8 mouse cellular contexts compared by ENCODE assay signal in the genomic region with DNA sequence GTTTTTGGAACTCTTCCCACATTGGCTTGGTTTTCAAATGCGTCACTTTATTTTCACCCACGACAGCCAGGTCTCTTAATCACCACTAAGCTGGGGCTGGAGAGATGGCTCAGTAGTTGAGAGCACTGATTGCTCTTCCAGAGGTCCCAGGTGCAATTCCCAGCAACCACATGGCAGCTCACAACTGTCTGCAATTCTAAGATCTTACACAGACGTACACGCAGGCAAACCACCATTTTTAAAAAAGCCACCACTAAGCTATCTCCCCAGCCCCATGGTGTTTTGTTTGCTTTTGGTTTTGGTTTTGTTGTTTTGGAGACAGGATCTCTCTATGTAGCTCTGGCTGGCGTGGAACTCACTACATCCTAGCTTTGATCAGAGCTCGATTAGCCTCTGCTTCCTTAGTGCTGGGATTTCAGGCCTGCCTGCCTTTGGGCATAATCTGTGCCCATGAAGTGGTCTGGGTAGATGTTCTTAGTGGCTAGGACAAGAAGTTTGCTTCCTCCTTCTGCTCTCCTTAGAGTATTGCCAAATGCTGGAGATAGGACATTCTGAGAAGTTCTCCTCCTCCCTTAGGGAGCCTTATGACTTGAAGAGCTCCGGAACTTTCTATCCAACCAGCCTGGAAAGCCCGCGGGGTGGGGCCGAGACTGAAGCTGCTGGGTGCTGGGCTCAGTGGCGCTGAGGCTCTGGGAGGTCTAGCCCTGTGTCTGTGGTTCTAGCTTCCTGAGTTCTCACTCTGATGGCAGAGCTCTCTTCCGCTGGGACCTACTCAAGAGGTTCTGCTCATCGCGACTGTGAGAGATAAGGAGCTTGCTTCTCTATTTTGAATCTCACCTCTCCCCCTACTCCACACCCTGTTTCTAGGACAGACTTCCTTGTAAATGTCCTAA. TPM values are rescaled to one million over a fixed set of nuclear protein-coding genes. Genes with fewer than 3 reads are reported as not detected.
DNase-seq lines count a peak whose midpoint lies in the region; ATAC-seq lines count a peak whose summit lies in the region.

No protein-coding gene starts in this region.

- no peaks in the 10 kb centered on the region for H3K9me3 ChIP-seq in liver, embryonic 11.5 days (ENCODE audit: control insufficient read depth, low read length)
- no peaks in the 10 kb centered on the region for H3K9me3 ChIP-seq in embryonic facial prominence, embryonic 10.5 days

- no peaks in the 10 kb centered on the region; the same call in 1 of the 2 replicates for H3K4me1 ChIP-seq in liver, embryonic 11.5 days (replicated peaks; ENCODE audit: control insufficient read depth, insufficient read depth, low read length)
- 0 out of 2 replicates have a peak, but pooled peaks cover 2% of the 10 kb centered on the region for H3K4me1 ChIP-seq in embryonic facial prominence, embryonic 10.5 days

- H3K27ac ChIP-seq in liver, embryonic 11.5 days (ENCODE audit: low read depth, low read length): no peak overlapping the region
- no peak overlapping the region for H3K27ac ChIP-seq in embryonic facial prominence, embryonic 10.5 days (replicated peaks)

- no peaks in the 10 kb centered on the region for H3K27me3 ChIP-seq in liver, embryonic 11.5 days (replicated peaks; ENCODE audit: control insufficient read depth, insufficient read depth, low read length)
- H3K27me3 ChIP-seq in embryonic facial prominence, embryonic 10.5 days (replicated peaks; ENCODE audit: low read depth, poor library complexity, severe bottlenecking): no peaks in the 10 kb centered on the region

- no peak overlapping the region for H3K9ac ChIP-seq in liver, embryonic 11.5 days (ENCODE audit: low read depth, low read length)

- WGBS in liver, embryonic 11.5 days: 46% methylated on average over 14 of the region's 14 CpGs
- WGBS in embryonic facial prominence, embryonic 10.5 days: 88% methylated on average over 14 of the region's 14 CpGs

- no peak overlapping the region for H3K4me3 ChIP-seq in liver, embryonic 11.5 days (ENCODE audit: low read depth, low read length)
- no peak overlapping the region for H3K4me3 ChIP-seq in embryonic facial prominence, embryonic 10.5 days

- DNase-seq in B cell, adult 2 months: peak; percentile 72 to 73
- DNase-seq in MEL-GATA-1-ER (ENCODE audit: extremely low read depth, low read depth): peak; percentile 96
- no peak for DNase-seq in liver, embryonic 11.5 days (ENCODE audit: low spot score)
- peak; percentile 75 to 76 for DNase-seq in natural killer cell, adult 2 months (ENCODE audit: low spot score in 2 of 2)
- DNase-seq in embryonic facial prominence, embryonic 10.5 days (ENCODE audit: low spot score): no peak
- no peak for DNase-seq in embryo, embryonic 10 days (ENCODE audit: low spot score)
- DNase-seq in layer of hippocampus, postnatal 25 days (ENCODE audit: extremely low spot score in 1 of 2, low spot score in 1 of 2): no peak
- DNase-seq in ovary, postnatal 14 days (ENCODE audit: low spot score): no peak

- peak overlapping the region; percentile 38 for H3K4me2 ChIP-seq in liver, embryonic 11.5 days

- H3K36me3 ChIP-seq in liver, embryonic 11.5 days (ENCODE audit: control insufficient read depth, insufficient read depth, low read length): no peaks in the 10 kb centered on the region
- no peaks in the 10 kb centered on the region for H3K36me3 ChIP-seq in embryonic facial prominence, embryonic 10.5 days (replicated peaks)

- peak; percentile 63 for ATAC-seq in liver, embryonic 11.5 days (replicated peaks; ENCODE audit: low FRiP score)

RNA-seq across cellular contexts. Expression of a gene that starts 6.0 kb away (rescaled TPM):
- 33.8 and 42.9 TPM in 2 replicates for polyA plus RNA-seq in liver, embryonic 11.5 days (2014; fragmentation: Nextera tagmentation; extraction: Ambion mirVana)
- 70.3 and 74.5 TPM in 2 replicates for polyA plus RNA-seq in embryonic facial prominence, embryonic 10.5 days (2016; fragmentation: Nextera tagmentation; extraction: Ambion mirVana)
- 10 to 100 TPM; 80.3 to 82.7 TPM for total RNA-seq in layer of hippocampus, postnatal 25 days (2021)

RNA-seq across cellular contexts. Expression of a gene that starts 10.2 kb away (rescaled TPM):
- polyA plus RNA-seq in liver, embryonic 11.5 days (2014; fragmentation: Nextera tagmentation; extraction: Ambion mirVana): 485 and 514 TPM in 2 replicates
- 557 and 577 TPM in 2 replicates for polyA plus RNA-seq in embryonic facial prominence, embryonic 10.5 days (2016; fragmentation: Nextera tagmentation; extraction: Ambion mirVana)
- 100 to 1,000 TPM; 275 to 354 TPM for total RNA-seq in layer of hippocampus, postnatal 25 days (2021)

RNA-seq across cellular contexts. Expression of a gene that starts 46.3 kb away (rescaled TPM):
- 87.5 and 91.4 TPM in 2 replicates for polyA plus RNA-seq in liver, embryonic 11.5 days (2014; fragmentation: Nextera tagmentation; extraction: Ambion mirVana)
- polyA plus RNA-seq in embryonic facial prominence, embryonic 10.5 days (2016; fragmentation: Nextera tagmentation; extraction: Ambion mirVana): 37.7 and 42.1 TPM in 2 replicates
- total RNA-seq in layer of hippocampus, postnatal 25 days (2021): 10 to 100 TPM; 45.6 to 47.4 TPM

RNA-seq across cellular contexts. Expression of a gene that starts 46.4 kb away (rescaled TPM):
- polyA plus RNA-seq in liver, embryonic 11.5 days (2014; fragmentation: Nextera tagmentation; extraction: Ambion mirVana): 371 and 439 TPM in 2 replicates
- 396 and 400 TPM in 2 replicates for polyA plus RNA-seq in embryonic facial prominence, embryonic 10.5 days (2016; fragmentation: Nextera tagmentation; extraction: Ambion mirVana)
- total RNA-seq in layer of hippocampus, postnatal 25 days (2021): 100 to 1,000 TPM; 156 to 190 TPM

Comparison
In these comparisons a context has a peak if more than half of its experiments do, and no peak if none do; other contexts are left out.
1. DNase-seq: peak in B cell, adult 2 months (2 of 2), MEL-GATA-1-ER (single experiment) and natural killer cell, adult 2 months (2 of 2); none in liver, embryonic 11.5 days (single experiment), embryonic facial prominence, embryonic 10.5 days (single experiment), embryo, embryonic 10 days (single experiment), layer of hippocampus, postnatal 25 days (0 of 2) and ovary, postnatal 14 days (single experiment).